Mouse (Mus musculus) limb, embryonic 11.5 days (tissue): ENCODE measurements at regions not wholly inside any gene's neighbourhood (a gene's known extent, or its start where the extent isn't known, plus 50 kb on each side); places are given as distances from the start of the nearest gene placed in this dataset.

Experiments
- ATAC-seq: fragments of 200-750 bp; cut with Nextera tagmentation; 2 replicates; pipeline ENCODE4 v1.8.0; 2017; ENCODE audit warnings: low read depth; ENCODE audit not compliant: insufficient number of reproducible peaks, low FRiP score, low TSS enrichment
- DNase-seq: peaks from one replicate; pipeline ENCODE4 v3.0.0-alpha.2; 2015; ENCODE audit warnings: low spot score
- H3K27ac ChIP-seq: fragments of 300-500 bp; sonication (generic); replicated peaks from 2 replicates; pipeline ENCODE4 v1.5.1; 2014; ENCODE audit warnings: low read depth, mild to moderate bottlenecking, low read length
- H3K27me3 ChIP-seq: fragments of 300-500 bp; sonication (generic); 2 replicates; pipeline ENCODE4 v1.6.1; 2014; ENCODE audit warnings: mild to moderate bottlenecking, low read length, mixed read lengths; ENCODE audit not compliant: control insufficient read depth, insufficient read depth
- H3K36me3 ChIP-seq: fragments of 300-500 bp; sonication (generic); 2 replicates; pipeline ENCODE4 v1.6.1; 2014; ENCODE audit warnings: mild to moderate bottlenecking, low read length, moderate library complexity, mixed read lengths; ENCODE audit not compliant: control insufficient read depth, insufficient read depth
- H3K4me1 ChIP-seq: fragments of 300-500 bp; sonication (generic); 2 replicates; pipeline ENCODE4 v1.6.1; 2014; ENCODE audit warnings: low read length, mixed read lengths; ENCODE audit not compliant: control insufficient read depth, insufficient read depth
- H3K4me2 ChIP-seq: fragments of 300-500 bp; sonication (generic); 2 replicates; pipeline ENCODE4 v1.6.1; 2014; ENCODE audit warnings: low read depth, mild to moderate bottlenecking, moderate library complexity; ENCODE audit not compliant: severe bottlenecking
- H3K4me3 ChIP-seq: fragments of 300-500 bp; sonication (generic); 2 replicates; pipeline ENCODE4 v1.5.1; 2014; ENCODE audit warnings: low read depth, low read length
- H3K9ac ChIP-seq: fragments of 300-500 bp; sonication (generic); 2 replicates; pipeline ENCODE4 v1.6.1; 2014; ENCODE audit warnings: mild to moderate bottlenecking, low read length
- H3K9me3 ChIP-seq: fragments of 300-500 bp; sonication (generic); 2 replicates; pipeline ENCODE4 v1.6.1; 2016; ENCODE audit warnings: low read length; ENCODE audit not compliant: control insufficient read depth
- WGBS: fragments of 180-500 bp; shearing (Covaris S2); extraction: QIAGEN DNeasy Blood & Tissue Kit; methylation state at CpG from one replicate; pipeline ENCODE4 v1.1.7; 2014; 5-methylcytosine and 5-hydroxymethylcytosine counted together

GRCm38 (mm10) chr2:73998531-73998930 is 87.4 kb upstream of the Atp5g3 start:
- 6% methylated on average over 2 of the region's 2 CpGs for WGBS
- Histone ChIP-seq H3K27me3 (0 out of 2 replicates have a peak, but pooled peaks cover 3% of the 10 kb centered on the region), H3K4me2 (no peak overlapping the region), H3K9me3 (no peaks in the 10 kb centered on the region), H3K27ac (no peak overlapping the region), H3K4me1 (0 out of 2 replicates have a peak, but pooled peaks cover 2% of the 10 kb centered on the region), H3K4me3 (no peak overlapping the region), H3K36me3 (no peaks in the 10 kb centered on the region), H3K9ac (no peak overlapping the region)
- no peak for ATAC-seq
- DNase-seq: no peak

- 34% methylated on average over 5 of the region's 5 CpGs for WGBS
- Histone ChIP-seq H3K27me3 (0 out of 2 replicates have a peak, but pooled peaks cover 3% of the 10 kb centered on the region), H3K4me1 (0 out of 2 replicates have a peak, but pooled peaks cover 2% of the 10 kb centered on the region), H3K27ac (no peak overlapping the region), H3K9ac (no peak overlapping the region), H3K36me3 (no peaks in the 10 kb centered on the region), H3K4me2 (no peak overlapping the region), H3K9me3 (no peaks in the 10 kb centered on the region), H3K4me3 (no peak overlapping the region)
- DNase-seq (no peak), ATAC-seq (no peak)
Observed at GRCm38 (mm10) chr2:73996986-73997385, 85.9 kb upstream of the Atp5g3 start.

GRCm38 (mm10) chr2:73991818-73992217 is 80.7 kb upstream of the Atp5g3 start:
- Histone ChIP-seq H3K4me2 (no peak overlapping the region), H3K4me3 (no peak overlapping the region), H3K4me1 (no peaks in the 10 kb centered on the region), H3K27ac (no peak overlapping the region), H3K9ac (no peak overlapping the region), H3K27me3 (0 out of 2 replicates have a peak, but pooled peaks cover 3% of the 10 kb centered on the region), H3K36me3 (no peaks in the 10 kb centered on the region), H3K9me3 (no peaks in the 10 kb centered on the region)
- ATAC-seq (no peak), DNase-seq (no peak)
- 90% methylated on average over 11 of the region's 11 CpGs for WGBS

DNA sequence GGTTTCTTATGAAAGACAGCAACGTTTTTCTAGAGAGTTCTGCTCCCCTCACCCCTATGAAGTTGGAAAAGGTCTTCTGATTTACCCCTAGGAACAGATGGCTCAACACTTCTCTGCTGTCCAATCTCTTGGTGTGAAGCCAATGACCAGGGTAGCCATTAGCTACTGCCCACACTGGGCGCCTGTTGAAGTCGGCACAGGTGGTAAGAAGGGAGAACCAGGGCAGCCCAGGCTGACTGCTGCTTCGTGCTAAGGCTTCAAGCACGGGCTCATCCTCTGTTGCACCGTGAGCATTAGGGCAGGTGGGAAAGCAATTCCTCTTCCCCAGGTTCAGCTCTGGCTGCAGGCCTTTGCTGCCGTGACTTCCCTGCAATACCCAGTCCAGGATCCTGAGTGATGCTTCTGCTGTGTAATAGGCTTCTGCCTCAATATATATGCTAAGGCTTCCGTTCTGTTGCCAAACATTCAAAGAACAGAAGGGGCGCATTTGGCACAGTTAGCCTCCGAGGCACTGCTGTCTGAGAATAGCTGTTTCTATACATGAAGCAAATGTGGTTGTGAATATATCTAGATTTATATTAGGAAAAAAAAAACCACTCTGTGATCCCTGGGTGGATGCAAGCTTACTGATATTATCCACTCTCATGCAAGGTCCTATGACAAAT is 76.4 kb upstream of the Atp5g3 start:
- ATAC-seq (no peak), DNase-seq (no peak)
- Histone ChIP-seq H3K27me3 (0 out of 2 replicates have a peak, but pooled peaks cover 3% of the 10 kb centered on the region), H3K4me1 (no peaks in the 10 kb centered on the region), H3K36me3 (no peaks in the 10 kb centered on the region), H3K27ac (no peak overlapping the region), H3K4me2 (no peak overlapping the region), H3K9ac (no peak overlapping the region), H3K4me3 (no peak overlapping the region), H3K9me3 (no peaks in the 10 kb centered on the region)
- 87% methylated on average over 10 of the region's 10 CpGs for WGBS

DNA sequence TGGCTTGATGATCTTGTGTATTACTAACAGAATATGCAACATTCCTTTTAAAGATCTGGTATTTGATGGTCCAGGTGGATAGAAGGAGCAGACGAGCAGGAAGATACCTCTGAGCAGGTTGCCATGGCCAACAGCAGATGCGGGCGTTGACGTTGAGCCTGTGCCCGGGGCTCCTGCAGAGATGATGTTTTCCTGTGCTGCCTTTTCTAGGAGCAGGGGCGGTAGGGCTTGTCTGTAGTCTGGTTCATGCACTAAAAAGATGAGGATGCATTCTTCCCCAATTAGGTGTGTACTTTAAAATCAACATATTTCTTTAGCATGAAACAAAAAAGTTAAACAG is 74.8 kb upstream of the Atp5g3 start:
- Histone ChIP-seq H3K9me3 (no peaks in the 10 kb centered on the region), H3K9ac (no peak overlapping the region), H3K36me3 (no peaks in the 10 kb centered on the region), H3K4me2 (no peak overlapping the region), H3K27ac (no peak overlapping the region), H3K27me3 (0 out of 2 replicates have a peak, but pooled peaks cover 7% of the 10 kb centered on the region), H3K4me1 (no peaks in the 10 kb centered on the region), H3K4me3 (no peak overlapping the region)
- ATAC-seq (no peak), DNase-seq (no peak)
- 80% methylated on average over 6 of the region's 6 CpGs for WGBS

- ATAC-seq (no peak), DNase-seq (no peak)
- 84% methylated on average over 14 of the region's 14 CpGs for WGBS
- H3K4me2 ChIP-seq: no peak overlapping the region
- no peaks in the 10 kb centered on the region for H3K4me1 ChIP-seq
- no peaks in the 10 kb centered on the region for H3K36me3 ChIP-seq
- 0 out of 2 replicates have a peak, but pooled peaks cover 5% of the 10 kb centered on the region for H3K27me3 ChIP-seq
- no peak overlapping the region for H3K4me3 ChIP-seq
- H3K9ac ChIP-seq: no peak overlapping the region
- H3K27ac ChIP-seq: no peak overlapping the region
- H3K9me3 ChIP-seq: no peaks in the 10 kb centered on the region
Observed at GRCm38 (mm10) chr2:73985238-73985910, 74.2 kb upstream of the Atp5g3 start.

GRCm38 (mm10) chr2:73983166-73983565 is 72.0 kb upstream of the Atp5g3 start:
- Histone ChIP-seq H3K27me3 (peaks cover 13% of the 10 kb centered on the region), H3K4me1 (peaks cover under 1% of the 10 kb centered on the region), H3K9me3 (no peaks in the 10 kb centered on the region), H3K4me3 (no peak overlapping the region), H3K4me2 (no peak overlapping the region), H3K9ac (no peak overlapping the region), H3K27ac (no peak overlapping the region), H3K36me3 (no peaks in the 10 kb centered on the region)
- ATAC-seq (no peak), DNase-seq (no peak)
- 16% methylated on average over 4 of the region's 4 CpGs for WGBS

GRCm38 (mm10) chr2:73978072-73978471 is 66.9 kb upstream of the Atp5g3 start:
- no peaks in the 10 kb centered on the region for H3K9me3 ChIP-seq
- ATAC-seq (no peak), DNase-seq (peak; percentile 67)
- peaks cover 13% of the 10 kb centered on the region for H3K27me3 ChIP-seq
- H3K27ac ChIP-seq: peak overlapping the region; percentile 30; the same call in 1 of the 2 replicates
- H3K36me3 ChIP-seq: no peaks in the 10 kb centered on the region
- no peak overlapping the region for H3K4me3 ChIP-seq
- no peak overlapping the region for H3K9ac ChIP-seq
- peak overlapping the region; percentile 24; the same call in 1 of the 2 replicates for H3K4me2 ChIP-seq
- WGBS: 10% methylated on average over 15 of the region's 15 CpGs
- peaks cover 13% of the 10 kb centered on the region for H3K4me1 ChIP-seq
